Mouse (Mus musculus) adrenal gland, adult (tissue): ENCODE data around the gene Arhgap27.
"Not testable (repeated sequence)": the region's sequence is repeated elsewhere in the genome, so short reads cannot be mapped to it uniquely, and the experiment has no call there.

Experiments used
- DNase-seq, 2 experiments: peaks; one replicate each; pipeline ENCODE4 v3.0.0; 2022 to 2023; ENCODE audit warnings: low spot score in 1 of 2; ENCODE audit not compliant: inconsistent age in 2 of 2

Gene Arhgap27

DNA sequence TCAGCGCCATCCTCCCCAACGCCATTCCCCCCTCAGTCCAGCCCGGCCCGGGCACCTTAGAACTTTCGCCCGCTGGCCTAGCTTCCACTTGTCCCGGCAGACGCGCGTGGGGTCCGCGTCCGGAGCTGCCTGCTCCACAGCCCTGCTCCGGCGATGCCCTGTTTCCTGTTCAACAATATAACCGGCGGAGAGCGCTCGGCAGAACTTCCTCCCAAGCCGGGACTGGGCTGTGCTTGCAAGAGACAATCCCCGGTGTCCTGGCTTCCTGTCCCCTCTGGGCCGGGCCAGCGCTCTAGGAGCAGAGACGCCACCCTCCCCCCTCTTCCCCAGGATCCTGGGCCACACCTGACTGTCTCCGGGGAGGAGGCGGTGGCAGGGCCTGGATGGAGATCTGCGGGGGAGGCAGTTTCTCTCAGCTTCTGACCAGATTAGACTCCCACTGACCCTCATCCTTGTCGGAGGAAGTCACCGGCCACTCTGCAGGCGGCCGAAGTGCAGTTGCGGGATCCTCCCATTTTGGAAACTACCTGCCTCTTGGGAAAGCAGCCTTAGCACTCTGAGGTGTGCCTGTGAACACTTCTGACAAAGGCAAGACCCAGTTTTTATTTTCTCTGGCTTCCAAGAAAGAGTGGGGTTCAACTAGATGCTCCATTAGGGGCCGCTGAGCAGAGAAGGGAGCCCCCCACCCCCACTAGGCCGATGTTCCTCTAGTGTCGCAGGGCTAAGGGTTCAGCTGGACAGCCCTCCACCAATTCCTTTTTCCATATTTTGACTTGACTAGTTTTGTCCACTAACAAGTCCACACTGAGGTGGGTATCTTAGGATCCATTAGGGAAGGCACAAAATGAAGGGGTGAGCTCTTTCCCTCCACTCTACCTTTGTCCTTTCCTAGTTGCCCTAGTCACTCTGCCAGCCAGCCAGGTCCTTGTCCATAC lies at the start of gene Arhgap27:
Arhgap27 (minus strand) TSS at position 479 of the 935 bp plus-strand sequence.
- peak; percentile 77 to 87 for DNase-seq

DNA sequence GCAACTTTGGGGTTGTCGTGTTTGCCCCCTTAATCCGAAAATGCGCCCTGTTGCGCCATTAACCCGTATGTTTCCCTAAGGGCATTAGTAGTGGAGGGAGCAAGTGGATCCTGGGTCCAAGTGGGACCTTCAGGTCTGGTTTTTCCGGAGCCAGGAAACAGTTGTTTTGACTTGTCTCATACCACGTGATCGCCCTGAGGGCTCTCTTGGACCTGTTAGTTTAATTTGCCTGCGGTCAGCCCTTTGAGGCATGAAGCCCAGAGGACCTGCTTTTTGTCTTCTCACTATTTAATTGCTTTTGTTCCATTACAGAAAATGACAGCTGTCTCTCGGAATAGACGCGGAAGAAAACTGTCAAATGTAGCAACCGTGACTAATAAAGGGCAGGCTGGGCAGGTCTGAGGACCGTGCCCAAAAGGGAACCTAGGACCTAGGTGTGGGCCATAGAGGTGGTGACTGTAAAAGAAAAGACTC lies 49.5 kb upstream of the Arhgap27 start:
- DNase-seq = no peak

DNA sequence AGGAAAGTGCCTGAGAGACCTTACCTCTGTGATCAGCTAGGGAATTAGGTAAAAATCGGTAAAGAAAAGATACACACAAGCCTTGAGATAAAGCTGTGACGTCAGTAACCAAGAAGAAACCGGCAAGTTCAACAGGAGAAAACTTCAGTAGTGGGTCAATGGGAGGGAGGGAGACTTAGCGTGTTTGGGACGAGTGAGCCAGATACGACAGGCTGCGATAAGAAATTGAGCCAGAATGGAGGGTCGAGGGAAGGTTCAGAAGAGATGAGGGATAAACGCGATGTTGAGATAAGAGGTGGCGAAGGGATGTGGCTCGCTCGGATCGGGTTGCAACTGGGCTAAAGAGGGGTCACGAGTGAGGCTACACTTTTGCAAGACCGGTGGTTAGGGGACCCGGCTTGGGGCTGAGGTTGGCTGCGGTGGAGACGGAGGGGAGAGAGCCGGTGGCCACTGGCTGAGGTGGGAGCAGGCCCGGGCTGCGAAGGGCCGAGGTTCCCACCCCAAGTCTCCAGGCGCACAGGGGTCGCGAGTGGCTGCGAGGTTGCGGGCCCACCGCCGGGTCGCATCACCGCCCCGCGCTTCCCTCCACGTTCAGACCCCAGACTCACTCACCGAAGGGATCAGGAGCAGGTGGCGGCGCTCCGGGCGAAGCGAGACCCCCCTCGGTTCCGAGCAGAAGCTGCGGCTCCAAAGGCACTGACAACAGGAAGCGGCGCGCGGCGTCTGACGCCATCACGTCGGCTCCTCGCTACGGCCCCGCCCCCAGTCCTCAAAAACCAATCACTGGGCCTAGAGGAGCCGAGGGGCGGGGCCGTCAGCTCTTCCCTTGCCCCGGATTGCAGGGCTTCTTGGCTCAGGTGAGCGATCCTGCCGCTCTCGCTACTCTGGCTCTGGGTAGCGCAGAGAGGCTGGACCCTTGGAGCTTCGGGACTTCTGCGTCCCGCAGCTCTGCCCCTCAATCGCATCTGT lies 48.8 kb upstream of the Arhgap27 start, which contains the start of gene Plekhm1:
Plekhm1 (minus strand) TSS at position 707 of the 969 bp plus-strand sequence.
- peak; percentile 96 to 97 for DNase-seq

DNA sequence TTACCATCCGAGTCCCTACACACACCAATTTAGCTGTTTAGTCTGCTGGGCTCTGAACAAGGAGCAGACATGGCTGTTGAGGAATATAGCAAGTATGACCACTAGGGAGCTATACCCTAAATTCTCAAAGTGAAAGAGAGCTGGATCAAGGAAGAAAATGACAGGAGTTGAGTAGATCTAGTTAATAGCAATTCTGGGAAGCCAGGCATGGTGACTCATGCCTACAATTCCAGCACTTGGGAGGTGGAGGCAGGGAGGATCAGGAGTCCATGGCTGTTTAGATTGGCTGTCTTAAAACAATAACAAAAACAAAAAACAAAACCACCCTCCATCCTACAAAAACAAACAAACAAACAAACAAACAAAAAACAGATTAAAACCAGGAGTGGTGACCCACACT lies 47.8 kb upstream of the Arhgap27 start:
- peak in 1 of 2 experiments; percentile 39 for DNase-seq

DNA sequence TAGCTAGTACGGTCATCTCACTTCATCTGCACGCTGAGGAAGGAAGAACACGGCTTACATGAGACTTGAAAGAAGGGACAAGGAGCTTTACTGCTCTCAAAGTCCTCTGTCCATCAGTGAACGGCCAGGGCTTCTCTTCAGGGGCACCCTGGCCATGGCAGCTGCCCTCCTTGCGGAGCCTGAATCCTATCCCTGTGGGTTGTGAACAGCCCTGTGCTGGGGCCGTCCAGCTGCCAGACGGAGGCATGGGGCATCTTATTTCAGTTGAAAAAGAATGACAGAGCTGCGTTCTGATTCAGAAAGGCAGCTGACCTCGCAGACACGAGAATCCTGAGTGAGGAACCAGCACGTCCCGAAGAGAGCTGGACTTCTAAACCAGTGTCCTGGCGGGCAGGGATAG lies 45.4 kb upstream of the Arhgap27 start:
- DNase-seq = no peak

DNA sequence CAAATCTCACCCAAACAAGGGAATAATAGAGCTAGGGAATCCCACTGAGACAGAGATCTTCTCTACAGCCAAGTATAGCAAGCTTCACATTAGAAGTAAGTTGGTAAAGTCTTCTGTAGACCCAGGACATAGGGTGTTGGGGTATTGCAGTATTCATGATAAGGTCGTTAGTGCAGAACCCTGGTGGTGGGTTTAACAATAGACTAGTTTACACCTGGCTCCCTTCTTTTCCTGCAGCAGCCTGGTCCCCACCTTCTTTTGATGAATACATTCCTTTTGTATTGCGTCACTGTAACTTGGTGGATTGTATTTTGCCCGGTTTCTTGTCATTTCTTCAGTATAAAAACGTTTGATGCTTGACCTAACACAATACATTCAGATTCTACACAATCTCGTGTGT lies 43.6 kb upstream of the Arhgap27 start:
- not testable (repeated sequence) for DNase-seq

DNA sequence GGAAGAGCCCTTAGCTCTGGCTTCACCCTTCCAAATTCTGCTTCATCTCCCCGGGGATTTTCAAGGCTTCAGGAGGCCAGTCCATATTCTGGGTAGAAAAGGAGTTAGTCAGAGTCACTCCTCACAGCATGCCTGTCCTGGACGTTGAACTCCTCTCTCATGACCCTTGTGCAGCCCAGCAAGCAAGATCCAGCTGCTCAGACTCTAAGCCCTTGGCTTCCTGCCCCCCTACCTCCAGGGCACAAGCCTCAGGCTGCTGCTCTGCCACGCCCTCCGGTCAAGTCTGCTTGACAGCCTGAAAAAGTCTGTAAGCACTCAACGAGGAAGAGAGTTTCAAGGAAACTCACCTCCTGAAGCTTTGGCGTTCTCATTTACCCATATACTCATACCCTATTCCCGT lies 43.1 kb upstream of the Arhgap27 start:
- no peak for DNase-seq

DNA sequence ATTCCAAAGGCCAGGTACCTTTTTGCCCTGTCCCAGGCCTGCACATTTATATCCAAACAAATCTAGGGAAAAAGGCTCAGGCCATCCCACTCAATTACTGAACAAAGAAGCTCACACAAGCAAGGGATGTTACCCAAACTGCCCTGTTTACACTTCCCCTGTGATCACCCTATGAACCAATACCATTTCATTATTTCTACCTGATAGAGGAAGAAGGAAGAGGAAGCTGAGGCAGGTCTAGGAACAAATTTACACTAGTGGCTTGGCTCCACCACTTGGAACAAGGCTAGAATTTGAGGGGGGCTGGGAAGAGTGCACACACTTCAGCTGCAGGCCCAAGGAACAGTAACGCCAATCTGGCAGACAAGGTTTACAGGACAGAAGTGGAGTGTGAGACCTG lies 42.3 kb upstream of the Arhgap27 start:
- no peak for DNase-seq

DNA sequence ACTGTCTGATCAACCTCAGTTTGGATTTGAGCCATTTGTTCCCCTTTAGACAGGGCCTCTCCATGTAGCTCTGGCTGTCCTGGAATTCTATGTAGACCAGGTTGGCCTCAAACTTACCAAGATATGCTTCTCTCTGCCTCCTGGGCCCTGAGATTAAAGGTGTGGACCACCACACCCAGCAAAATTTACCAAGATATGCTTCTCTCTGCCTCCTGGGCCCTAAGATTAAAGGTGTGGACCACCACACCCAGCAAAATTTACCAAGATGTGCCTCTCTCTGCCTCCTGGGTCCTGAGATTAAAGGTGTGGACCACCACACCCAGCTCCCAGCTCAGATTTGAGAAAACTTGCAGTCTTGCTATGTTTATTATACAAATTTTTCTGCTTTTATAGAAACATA lies 41.1 kb upstream of the Arhgap27 start:
- DNase-seq = no peak

DNA sequence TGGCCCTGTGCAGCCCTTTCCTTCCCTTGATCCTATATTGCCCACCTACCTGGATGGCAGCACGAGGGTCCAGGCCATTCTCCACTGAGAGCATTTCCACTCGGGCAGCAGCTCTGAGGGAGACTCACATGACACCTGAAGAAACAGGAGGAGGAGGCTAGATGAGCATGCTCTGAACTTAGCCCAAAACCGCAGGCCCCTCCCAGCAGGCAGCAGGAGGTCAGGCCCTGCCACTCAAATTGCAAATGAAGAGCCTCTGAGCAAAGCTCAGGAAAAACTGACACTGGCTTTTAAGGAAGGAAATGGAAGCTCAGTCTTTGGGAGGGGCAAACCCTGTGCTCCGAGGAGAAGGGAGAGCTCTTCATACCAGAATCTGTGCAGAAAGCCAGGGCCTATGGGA lies 40.3 kb upstream of the Arhgap27 start:
- peak in 1 of 2 experiments; percentile 21 for DNase-seq

DNA sequence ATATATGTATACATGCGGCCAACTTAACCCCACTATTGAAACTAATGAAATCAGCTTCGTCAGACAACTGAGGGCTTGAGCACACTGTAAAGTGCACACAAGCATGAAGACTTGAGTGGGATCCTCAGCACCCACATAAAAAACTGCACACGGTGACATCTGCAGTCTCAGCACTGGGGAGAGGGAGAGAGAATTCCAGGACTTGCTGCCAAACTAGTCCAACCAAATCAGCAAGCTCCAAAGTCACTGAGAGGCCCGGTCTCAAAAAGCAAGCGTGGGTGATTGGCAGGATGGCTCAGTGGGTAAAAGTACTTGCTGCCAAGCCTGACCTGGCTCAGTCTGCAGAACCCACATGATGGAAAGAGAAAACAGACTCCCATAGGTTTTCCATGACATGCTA lies 39.2 kb upstream of the Arhgap27 start:
- no peak for DNase-seq

DNA sequence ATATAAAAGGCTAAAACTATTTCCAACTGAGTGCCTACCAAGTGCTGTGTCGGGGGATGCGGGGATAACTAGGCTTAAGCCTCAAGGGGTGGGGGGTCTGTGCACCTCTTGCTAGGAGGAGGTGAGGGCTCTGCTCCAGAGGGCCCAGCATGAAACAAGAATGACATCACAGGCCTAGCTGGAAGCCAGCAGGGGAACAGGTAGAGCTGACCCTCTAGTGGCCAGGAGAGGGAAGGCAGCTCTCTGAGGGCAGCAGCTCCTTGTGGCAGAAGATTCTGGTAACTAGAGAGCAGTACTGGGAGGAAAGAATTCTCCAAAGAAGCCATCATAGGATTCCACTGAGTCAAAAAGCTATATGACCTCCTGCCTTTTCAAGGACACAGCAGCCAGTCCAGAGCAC lies 38.7 kb upstream of the Arhgap27 start:
- DNase-seq = peak; percentile 41 to 70

DNA sequence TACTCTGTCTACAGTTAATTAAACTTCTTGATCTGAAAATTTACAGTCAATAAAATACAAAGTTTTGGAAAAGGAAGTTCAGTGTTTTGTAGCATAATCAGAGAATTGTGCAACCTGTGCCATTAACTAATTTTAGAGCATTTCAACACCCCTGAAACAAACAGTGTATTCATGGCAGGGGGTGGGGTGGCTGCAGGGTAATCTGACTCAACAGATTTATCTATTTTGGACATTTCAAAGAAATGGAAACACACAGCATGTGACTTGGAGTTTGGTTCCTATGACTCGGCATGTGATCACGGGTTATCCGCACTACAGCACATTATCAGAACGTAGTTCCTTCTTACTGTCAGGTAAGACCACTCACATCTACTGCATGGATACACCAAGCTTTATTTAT lies 36.5 kb upstream of the Arhgap27 start:
- peak in 1 of 2 experiments; percentile 80 for DNase-seq

DNA sequence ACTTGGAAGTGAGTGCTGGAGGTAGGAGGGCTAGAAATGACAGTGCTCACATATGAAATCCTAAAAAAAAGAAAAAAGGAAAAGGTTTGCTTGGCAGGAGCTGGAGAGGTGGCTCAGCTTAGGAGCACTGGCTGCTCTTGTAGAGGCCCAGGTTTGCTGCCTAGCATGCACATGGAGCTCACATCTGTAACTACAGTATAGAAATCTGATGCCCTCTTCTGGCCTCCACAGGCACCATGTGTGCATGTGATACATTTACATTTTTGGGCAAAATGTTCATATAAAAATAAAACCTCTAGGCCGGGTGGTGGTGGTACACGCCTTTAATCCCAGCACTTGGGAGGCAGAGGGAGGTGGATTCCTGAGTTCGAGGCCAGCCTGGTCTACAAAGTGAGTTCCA lies 35.6 kb upstream of the Arhgap27 start:
- no peak for DNase-seq

DNA sequence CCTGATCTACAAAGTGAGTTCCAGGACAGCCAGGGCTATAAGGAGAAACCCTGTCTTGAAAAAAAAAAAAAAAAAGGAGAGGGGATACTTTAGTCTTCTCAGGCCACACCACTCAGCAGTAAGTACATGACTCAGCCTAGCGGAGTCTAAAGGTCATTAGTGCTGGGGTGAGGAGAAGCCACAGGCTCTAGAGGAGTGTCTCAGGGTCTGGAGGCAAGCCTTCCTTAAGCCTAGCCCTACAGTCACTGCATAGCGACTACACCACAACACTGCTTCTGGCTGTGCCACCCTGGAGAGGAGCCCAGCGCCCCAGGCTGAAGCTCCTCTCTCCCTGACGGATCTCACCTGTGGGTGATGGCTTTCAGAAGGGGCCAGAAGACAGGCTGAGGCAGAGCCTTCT lies 33.2 kb upstream of the Arhgap27 start:
- no peak for DNase-seq

DNA sequence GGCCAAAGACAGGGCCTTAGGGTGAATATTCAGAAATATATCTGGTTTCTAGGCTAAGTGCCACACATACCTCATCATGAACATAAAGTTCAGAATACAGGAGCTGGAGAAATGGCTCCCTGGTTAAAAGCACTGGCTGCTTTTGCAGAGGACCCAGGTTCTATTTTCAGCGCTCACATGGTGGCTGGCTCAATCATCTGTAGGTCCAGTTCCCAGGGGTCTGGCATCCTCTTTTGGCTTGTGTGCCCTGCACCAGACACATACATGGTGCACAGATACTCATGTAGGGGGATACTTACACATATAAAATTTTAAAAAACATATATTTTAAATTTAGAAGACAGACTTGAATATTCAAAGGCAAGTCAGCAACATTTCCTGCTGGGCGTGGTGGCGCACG lies 32.7 kb upstream of the Arhgap27 start:
- DNase-seq = no peak

DNA sequence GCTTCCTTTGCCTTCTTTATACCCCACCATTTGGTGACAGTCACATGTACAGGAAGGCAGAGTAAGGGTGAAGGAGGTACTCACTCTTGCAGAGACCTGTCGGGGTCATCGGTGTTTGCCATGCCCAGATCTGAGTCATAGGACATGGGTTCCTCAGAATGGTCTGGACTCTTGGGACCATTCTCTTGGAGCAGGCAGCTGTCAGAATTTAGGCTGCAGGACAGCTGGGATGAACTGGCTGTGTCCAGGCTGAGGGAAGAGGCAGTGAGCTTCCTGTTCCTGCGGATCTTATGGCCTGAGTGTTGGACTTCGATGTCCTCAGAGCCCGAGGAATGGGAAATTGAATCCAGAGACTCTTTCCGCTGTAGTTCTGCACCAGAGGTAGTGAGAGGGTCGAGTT lies 31.1 kb upstream of the Arhgap27 start:
- DNase-seq = no peak

DNA sequence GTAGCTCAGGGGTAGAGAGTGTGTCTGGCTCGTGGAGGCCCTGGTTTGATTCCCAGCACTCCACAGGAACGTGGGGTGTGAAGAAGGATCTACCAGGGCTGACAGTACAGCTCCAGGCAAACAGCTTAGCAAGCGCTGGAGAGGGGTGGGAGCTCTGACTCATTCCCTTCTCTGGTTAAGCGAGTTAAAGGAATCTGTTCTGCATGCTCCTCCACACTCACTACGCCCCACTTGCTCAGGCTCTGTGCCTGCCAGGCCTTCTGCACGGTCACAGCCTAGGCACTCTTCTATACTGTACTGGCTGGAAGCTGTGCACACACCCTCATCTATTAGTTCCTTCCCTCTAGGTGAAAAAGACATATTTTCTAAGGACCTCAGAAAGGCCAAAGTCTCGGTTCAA lies 30.5 kb upstream of the Arhgap27 start:
- no peak for DNase-seq

DNA sequence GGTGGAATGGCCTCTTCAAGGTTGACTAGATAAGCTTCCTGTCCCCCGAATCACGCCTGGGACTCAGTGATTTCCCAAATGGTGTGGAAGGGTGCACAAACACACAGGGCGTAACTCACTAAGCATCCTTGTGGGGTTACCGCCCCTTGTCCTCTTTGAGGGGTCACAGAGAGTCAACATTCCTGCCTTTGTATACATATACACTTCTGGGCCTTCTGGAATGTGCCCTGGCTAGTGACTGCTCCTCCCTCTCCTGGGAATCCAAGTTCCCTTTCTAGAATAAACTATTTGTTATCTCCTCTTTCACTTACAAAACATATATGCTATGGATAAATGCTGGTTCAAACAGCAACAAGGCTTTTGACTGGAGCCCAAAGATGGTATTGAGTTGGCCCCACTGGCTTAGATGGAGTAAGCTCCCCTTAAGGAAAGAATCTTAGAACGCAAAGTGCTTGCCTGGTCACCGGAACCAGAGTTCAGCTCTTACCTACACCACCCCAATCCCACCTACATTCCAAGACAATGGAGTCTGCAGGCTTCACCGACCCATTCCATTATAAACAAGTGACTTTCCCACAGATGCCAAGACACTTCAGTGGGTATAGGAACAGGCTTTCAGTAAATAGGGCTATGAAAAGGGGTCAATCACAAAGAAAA lies 24.5 kb upstream of the Arhgap27 start:
- DNase-seq = no peak

DNA sequence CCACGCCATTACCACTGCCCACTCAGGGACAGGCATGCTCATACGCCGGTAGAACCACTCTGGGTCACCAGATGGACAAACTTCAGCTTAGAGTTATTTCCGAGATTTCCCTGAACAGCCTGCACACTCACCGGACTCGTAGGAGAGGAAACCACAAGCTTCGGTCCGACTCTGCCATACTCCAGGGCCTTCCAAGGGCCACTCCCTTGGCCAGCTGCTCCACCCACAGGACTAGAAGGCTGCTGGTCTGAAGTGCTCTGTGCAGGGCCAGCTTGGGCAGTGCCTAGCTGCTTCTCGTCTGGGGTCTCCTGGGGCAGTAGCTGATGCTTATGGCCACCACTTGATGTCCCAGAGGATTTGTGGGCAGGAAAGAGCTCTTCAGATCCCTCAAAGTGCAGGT lies 23.3 kb upstream of the Arhgap27 start:
- DNase-seq = no peak
